Mouse (Mus musculus) retina, postnatal 1 day (tissue): ENCODE results near the gene Tmed6.
"Not testable (repeated sequence)": the region's sequence is repeated elsewhere in the genome, so short reads cannot be mapped to it uniquely, and the experiment has no call there.

ENCODE experiments used
- DNase-seq: peaks from one replicate; pipeline ENCODE4 v3.0.0-alpha.2; 2012

Tmed6 gene

GRCm38 (mm10) chr8:107065511-107066496 lies at the start of gene Tmed6:
Gene Tmed6, minus strand, starts transcription at chr8:107065644.
- no peak for DNase-seq

- DNase-seq = no peak
These were observed 49.5 kb upstream of the Tmed6 start for GRCm38 (mm10) chr8:107115008-107115320.

GRCm38 (mm10) chr8:107114150-107115007 lies 48.9 kb upstream of the Tmed6 start:
- DNase-seq = no peak

- no peak for DNase-seq
These were observed 47.8 kb upstream of the Tmed6 start for GRCm38 (mm10) chr8:107113209-107113608.

- DNase-seq = no peak
These were observed 46.1 kb upstream of the Tmed6 start for GRCm38 (mm10) chr8:107111340-107112105.

GRCm38 (mm10) chr8:107110629-107111330 lies 45.3 kb upstream of the Tmed6 start:
- DNase-seq = no peak

- no peak for DNase-seq
These were observed 44.5 kb upstream of the Tmed6 start for GRCm38 (mm10) chr8:107109816-107110435.

- DNase-seq = peak; percentile 27
These were observed 43.7 kb upstream of the Tmed6 start for GRCm38 (mm10) chr8:107108978-107109720.

- not testable (repeated sequence) for DNase-seq
These were observed 42.6 kb upstream of the Tmed6 start for GRCm38 (mm10) chr8:107108089-107108488.

GRCm38 (mm10) chr8:107104547-107104946 lies 39.1 kb upstream of the Tmed6 start:
- peak; percentile 76 for DNase-seq

GRCm38 (mm10) chr8:107100635-107101034 lies 35.2 kb upstream of the Tmed6 start:
- DNase-seq = no peak

GRCm38 (mm10) chr8:107096366-107097036 lies 31.1 kb upstream of the Tmed6 start, which contains the start of gene Terf2:
Gene Terf2, minus strand, starts transcription at chr8:107096547.
- DNase-seq = peak; percentile 98

- DNase-seq = no peak
These were observed 30.4 kb upstream of the Tmed6 start for GRCm38 (mm10) chr8:107095717-107096365.

- DNase-seq = no peak
These were observed 25.1 kb upstream of the Tmed6 start for GRCm38 (mm10) chr8:107090531-107090930.

- no peak for DNase-seq
These were observed 23.2 kb upstream of the Tmed6 start for GRCm38 (mm10) chr8:107088526-107089063.

- DNase-seq = no peak
These were observed 20.6 kb upstream of the Tmed6 start for GRCm38 (mm10) chr8:107086018-107086417.

- DNase-seq = no peak
These were observed 19.9 kb upstream of the Tmed6 start for GRCm38 (mm10) chr8:107085358-107085757.

- no peak for DNase-seq
These were observed 10.9 kb upstream of the Tmed6 start for GRCm38 (mm10) chr8:107076239-107076888.

GRCm38 (mm10) chr8:107074128-107074527 lies 8.7 kb upstream of the Tmed6 start:
- no peak for DNase-seq
